Mouse (Mus musculus): ENCODE measurements around the gene Gcfc2.

- TF ChIP-seq MAFK (IDR thresholded peaks at IDR 0.05; ENCODE audit: insufficient read depth, low read depth, low read length): no peak
- TF ChIP-seq ZC3H11A (IDR thresholded peaks at IDR 0.05; ENCODE audit: borderline replicate concordance, low read depth, low read length): no peak
Observed at GRCm38 (mm10) chr6:81988341-81988740, 64.9 kb downstream of the Gcfc2 start.
